Mouse (Mus musculus) lung, adult 2 months (tissue): ENCODE data around the gene Adgrd1.
A peak's percentile ranks its signal among the peaks of the same experiment; 100 is the strongest.

Source experiments
- CTCF ChIP-seq: fragments of 200-500 bp; IDR thresholded peaks from 2 replicates; pipeline ENCODE4 v1.5.1; 2011; ENCODE audit warnings: mild to moderate bottlenecking, low read length, control low read depth; ENCODE audit not compliant: insufficient read depth
- POLR2A ChIP-seq: fragments of 200-500 bp; IDR thresholded peaks from 2 replicates; pipeline ENCODE4 v1.6.1; 2011; ENCODE audit warnings: low read depth, mild to moderate bottlenecking, control low read depth, low read length, borderline replicate concordance; ENCODE audit errors: extremely low read depth

- TF ChIP-seq CTCF (0 out of 2 replicates have a peak, but pooled peaks have one; percentile 7), POLR2A (no peak)
These were observed 65.0 kb downstream of the Adgrd1 start for GRCm38 (mm10) chr5:129161372-129162051.
